Mouse (Mus musculus) ES-E14 (cell line): ENCODE data around the gene Rnd1.

ENCODE experiments used
- CHD2 ChIP-seq: IDR thresholded peaks from 2 replicates; pipeline ENCODE4 v1.6.1; 2014; ENCODE audit warnings: mild to moderate bottlenecking, low read depth, low read length, inconsistent platforms
- HCFC1 ChIP-seq: IDR thresholded peaks from 2 replicates; pipeline ENCODE4 v1.6.1; 2012; ENCODE audit warnings: low read length, inconsistent platforms, borderline replicate concordance; ENCODE audit not compliant: insufficient read depth
- MAFK ChIP-seq: IDR thresholded peaks from 2 replicates; pipeline ENCODE4 v1.6.1; 2014; ENCODE audit warnings: mild to moderate bottlenecking, low read depth, low read length, inconsistent platforms; ENCODE audit not compliant: insufficient read depth
- ZNF384 ChIP-seq: IDR thresholded peaks from 2 replicates; pipeline ENCODE4 v1.6.1; 2012; ENCODE audit warnings: low read depth, low read length, inconsistent platforms

- TF ChIP-seq ZNF384 (no peak), HCFC1 (no peak), CHD2 (no peak), MAFK (no peak)
Observed at GRCm38 (mm10) chr15:98664042-98664907, 13.0 kb downstream of the Rnd1 start.
